Mouse (Mus musculus) 3T3-L1 (cell line): ENCODE results near the gene Spef1.

Source experiments
- DNase-seq: peaks from one replicate; pipeline ENCODE4 v3.0.0-alpha.2; 2015; ENCODE audit warnings: low read depth, low spot score

The Spef1 gene

GRCm38 (mm10) chr2:131206778-131207177, 19.7 kb upstream of the Spef1 start, which contains the start of gene Ap5s1:
Gene Ap5s1, plus strand, starts transcription at chr2:131207078.
- no peak for DNase-seq

GRCm38 (mm10) chr2:131205521-131206182, 18.6 kb upstream of the Spef1 start:
- DNase-seq = no peak

GRCm38 (mm10) chr2:131204410-131204981, 17.4 kb upstream of the Spef1 start:
- peak; percentile 100 for DNase-seq

- peak; percentile 64 for DNase-seq
These were observed 16.8 kb upstream of the Spef1 start for GRCm38 (mm10) chr2:131203816-131204409.

DNA sequence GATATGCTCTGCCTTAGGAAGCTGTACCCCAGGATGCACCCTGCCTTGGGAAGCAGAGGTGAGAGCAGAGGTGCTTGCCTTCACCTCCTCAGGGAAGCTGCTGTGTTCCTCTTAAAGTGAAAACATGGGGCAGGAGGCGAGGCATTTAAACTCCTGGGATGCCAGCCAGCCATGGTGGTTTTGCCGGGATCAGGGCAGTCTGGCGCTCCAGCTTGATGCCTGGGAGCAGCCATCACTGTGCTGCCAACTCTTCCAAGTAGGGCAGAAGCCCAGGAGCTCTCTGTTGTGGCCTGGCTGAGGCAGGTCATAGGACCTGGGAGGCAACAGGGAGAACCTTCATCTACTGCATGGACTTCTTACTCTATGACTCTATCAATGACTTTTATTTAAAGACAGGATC, 14.2 kb upstream of the Spef1 start:
- DNase-seq = peak; percentile 43

GRCm38 (mm10) chr2:131200710-131201109, 13.6 kb upstream of the Spef1 start:
- DNase-seq = no peak

DNA sequence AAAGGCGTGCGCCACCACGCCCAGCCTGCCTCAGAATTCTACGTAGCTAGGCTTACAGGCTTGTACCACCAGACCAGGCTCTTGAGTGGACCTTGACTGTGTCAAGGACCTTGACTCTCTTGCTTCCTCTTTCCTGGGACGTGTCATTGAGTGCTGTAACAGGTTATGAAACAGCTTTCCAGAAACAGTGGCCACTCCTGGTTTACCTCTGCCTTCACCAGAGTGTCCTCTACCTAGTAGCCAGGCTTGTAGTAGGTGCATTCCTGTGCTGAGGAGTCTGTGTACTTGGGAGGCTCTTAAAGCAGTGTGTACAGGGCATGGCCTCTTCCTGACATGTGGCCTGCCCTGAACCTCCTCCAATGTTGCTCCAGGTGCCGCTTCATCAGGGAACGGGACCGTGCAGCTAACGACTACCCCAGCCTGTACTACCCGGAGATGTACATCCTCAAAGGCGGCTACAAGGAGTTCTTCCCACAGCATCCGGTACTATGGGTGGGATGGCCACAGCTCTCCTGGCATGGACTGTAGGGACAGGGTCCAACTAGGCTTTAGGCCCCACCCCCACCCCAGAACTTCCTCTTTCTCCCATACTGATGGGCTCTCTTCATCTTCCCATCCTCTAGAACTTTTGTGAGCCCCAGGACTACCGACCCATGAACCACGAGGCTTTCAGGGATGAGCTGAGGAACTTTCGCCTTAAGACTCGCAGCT, 9.7 kb upstream of the Spef1 start:
- DNase-seq = no peak

- DNase-seq = no peak
These were observed 3.9 kb upstream of the Spef1 start for GRCm38 (mm10) chr2:131191005-131191390.

- no peak for DNase-seq
These were observed 3.4 kb upstream of the Spef1 start for GRCm38 (mm10) chr2:131190344-131191004.

GRCm38 (mm10) chr2:131189521-131190309, 2.6 kb upstream of the Spef1 start:
- DNase-seq = no peak

DNA sequence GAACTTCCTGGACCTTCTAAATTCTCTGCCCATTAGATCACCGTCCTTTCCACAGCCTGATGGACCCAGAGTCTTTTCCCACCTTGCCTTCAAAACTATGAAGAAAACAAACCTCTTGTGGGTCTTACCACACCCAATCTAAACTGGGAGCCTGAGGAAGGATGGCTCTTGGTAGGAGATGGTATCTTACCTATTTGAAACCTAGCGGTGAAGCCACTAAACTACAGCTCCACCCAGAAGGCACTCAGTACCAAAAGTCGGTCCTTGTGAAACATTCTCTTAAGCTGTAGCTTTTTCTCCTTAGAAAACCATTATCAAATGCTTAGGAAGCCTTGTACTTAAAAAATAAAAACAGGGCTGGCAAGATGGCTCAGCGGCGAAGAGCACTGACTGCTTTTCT, 1.2 kb upstream of the Spef1 start:
- no peak for DNase-seq

- no peak for DNase-seq
These were observed 480 bp upstream of the Spef1 start for GRCm38 (mm10) chr2:131187602-131187922.

- no peak for DNase-seq
These were observed 739 bp downstream of the Spef1 start for GRCm38 (mm10) chr2:131186343-131186742.

DNA sequence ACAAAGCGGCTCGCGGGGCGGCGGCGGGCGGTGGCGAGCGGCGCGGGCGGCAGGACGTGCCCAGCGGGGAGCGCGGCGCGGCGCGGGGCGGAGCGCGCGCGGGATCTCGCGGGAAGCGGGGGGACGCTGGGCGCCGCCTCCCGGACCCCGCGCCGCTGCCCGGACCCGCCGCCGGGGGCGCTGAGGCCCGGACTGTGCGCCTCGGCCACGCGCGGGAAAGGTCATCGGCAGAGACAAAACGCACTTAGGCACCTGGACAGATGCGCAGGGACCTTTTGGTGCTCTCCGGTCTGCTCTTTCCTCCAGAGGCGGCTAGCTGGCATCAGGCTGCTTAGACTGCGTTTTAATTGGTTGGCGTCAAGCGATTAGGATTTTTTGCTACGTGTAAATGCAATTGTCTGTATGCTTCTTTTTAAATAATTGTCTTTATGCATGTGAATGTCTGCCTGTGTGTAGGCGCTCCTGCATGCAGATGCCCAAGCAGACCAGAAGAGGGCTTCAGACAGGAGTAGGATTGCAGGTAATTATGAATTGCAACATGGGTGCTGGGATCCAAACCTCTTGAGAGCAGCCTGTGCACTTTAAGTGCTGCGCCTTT, 7.0 kb downstream of the Spef1 start, which contains the start of gene Cenpb:
Gene Cenpb (minus strand): TSS at position 78 of the 598 bp plus-strand sequence.
- DNase-seq = peak; percentile 50

DNA sequence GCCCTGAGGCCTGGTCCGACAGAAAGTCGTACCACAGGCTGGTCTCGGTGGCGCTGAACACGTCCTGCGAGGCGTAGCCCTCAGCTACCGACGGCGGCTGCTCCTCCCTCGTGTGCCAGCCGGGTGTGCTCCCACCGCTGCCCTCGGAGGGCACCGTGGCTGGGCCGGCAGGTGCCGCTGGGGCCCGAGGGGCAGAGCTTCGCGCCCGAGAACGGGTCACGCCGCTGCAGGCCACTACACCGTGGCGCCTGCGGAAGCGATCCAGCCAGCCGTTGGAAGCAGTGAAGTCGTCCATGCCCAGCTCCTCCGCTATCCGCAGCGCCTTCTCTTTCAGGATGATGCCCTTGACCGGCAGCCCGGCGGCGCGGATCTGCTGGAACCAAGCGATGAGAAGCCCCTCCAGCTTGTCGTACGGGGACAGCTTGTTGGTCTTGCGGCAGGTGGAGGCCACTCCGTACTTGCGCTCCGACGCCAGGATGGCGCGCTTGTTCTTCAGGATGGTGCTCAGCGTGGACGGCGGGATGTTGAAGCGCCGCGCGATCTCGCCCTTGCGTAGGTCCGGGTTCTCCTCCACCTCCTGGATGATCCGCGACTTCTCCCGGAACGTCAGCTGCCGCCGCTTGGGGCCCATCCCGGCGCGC, 7.7 kb downstream of the Spef1 start:
- DNase-seq = peak; percentile 64

DNA sequence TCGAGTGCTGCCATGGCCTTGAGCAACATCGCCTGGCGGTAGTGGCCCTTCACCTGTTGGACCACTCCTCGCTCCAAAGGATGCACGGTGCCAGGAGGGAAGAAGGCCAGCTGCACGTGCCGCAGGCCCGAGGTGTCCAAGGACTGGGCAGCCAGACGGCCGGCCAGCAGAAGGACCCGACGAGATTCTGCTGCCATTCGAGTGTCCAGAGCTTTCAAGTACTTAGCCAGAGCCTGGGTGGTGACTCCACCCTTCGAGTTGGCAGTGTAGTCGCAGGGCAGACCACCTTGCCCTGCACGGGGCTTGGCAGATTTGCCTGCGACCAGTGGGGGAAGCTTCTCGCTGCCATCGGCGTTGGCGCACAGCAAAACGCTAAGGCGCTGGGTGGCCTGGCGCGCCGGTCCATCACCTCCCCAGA, 8.2 kb downstream of the Spef1 start:
- DNase-seq = no peak

DNA sequence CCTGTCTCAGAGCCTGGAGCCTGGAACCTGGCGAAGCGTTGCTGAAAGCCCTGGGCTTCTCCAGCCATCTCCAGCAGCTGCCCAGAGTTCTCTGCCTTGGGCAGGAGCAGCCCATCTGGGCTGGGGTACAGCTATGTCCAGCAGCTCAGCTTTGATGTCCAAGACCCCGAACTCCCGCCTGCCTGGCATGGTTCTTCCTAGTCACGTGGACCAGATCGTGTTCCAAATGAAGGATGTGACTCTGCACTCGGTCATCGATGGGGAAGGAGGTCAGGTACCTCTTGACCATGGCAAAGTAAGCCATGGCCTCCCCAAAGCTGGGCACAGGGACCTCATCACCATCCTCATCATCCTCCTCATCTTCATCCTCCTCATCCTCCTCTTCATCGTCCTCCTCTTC, 9.2 kb downstream of the Spef1 start:
- no peak for DNase-seq

GRCm38 (mm10) chr2:131176491-131176890, 10.6 kb downstream of the Spef1 start:
- no peak for DNase-seq

DNA sequence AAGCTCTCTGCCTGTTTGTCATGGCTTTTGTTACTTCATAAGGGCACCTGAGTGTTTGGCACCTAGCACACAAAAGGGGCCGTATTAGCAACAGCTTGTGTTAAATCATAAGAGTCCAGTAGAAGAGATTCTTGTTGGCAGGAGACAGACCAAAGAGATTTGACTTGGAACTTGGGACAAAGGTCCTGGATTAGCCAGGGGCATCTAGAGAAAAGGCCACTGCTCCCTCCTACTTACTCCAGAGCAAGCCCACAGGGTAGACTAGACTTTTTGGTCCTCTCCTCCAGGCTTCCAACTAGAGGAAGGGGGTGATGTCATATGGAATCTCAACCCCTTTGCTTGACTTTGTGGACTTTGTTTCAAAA, 11.2 kb downstream of the Spef1 start:
- DNase-seq = no peak

DNA sequence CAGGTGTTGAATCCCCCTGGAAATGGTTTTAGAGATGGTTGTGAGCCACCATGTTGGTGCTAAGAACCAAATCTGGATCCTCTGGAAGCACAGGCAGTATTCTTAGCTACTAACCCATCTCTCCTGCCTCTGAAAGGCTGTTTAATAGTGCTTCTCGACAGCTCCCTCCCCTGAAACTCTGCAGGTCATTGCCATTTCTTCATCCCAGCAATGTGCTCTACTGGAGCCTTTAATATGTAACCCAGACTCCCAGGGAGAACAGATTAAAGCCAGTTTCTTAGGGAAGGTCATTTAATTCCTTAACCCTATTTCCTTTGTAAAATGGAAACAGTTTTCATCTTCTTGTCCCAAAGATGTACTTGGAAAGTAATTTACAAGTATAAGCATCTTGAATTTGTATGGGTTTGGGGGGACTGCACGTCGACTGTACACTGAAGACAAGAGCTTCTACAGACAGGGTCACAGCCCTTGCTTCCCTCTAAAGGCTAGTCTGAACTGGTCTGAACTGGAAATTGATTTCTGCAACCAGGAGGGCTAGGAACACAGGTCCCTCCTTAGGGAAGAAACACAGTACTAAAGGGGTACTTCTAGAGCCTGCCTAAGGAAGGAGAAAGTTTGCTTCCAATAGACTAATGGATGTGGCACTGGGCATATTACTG, 11.7 kb downstream of the Spef1 start:
- no peak for DNase-seq
